Mouse (Mus musculus) limb, embryonic 15.5 days (tissue): ENCODE data around the gene Oas3. TPM values are rescaled to one million over a fixed set of nuclear protein-coding genes. Genes with fewer than 3 reads are reported as not detected.

Source experiments
- ATAC-seq: fragments of 200-750 bp; cut with Nextera tagmentation; 2 replicates; pipeline ENCODE4 v1.8.0; 2017; ENCODE audit warnings: low read depth, moderate TSS enrichment; ENCODE audit not compliant: insufficient number of reproducible peaks, low FRiP score, low TSS enrichment
- H3K27ac ChIP-seq: fragments of 300-500 bp; sonication (generic); 2 replicates; pipeline ENCODE4 v1.5.1; 2015; ENCODE audit warnings: moderate library complexity, mild to moderate bottlenecking, inconsistent platforms
- H3K27me3 ChIP-seq: fragments of 300-500 bp; sonication (generic); 2 replicates; pipeline ENCODE4 v1.6.1; 2015; ENCODE audit warnings: inconsistent platforms
- H3K36me3 ChIP-seq: fragments of 300-500 bp; sonication (generic); 2 replicates; pipeline ENCODE4 v1.6.1; 2015; ENCODE audit warnings: inconsistent platforms
- H3K4me1 ChIP-seq: fragments of 300-500 bp; sonication (generic); 2 replicates; pipeline ENCODE4 v1.6.1; 2015; ENCODE audit warnings: inconsistent platforms
- H3K4me2 ChIP-seq: fragments of 300-500 bp; sonication (generic); 2 replicates; pipeline ENCODE4 v1.6.1; 2015; ENCODE audit warnings: mild to moderate bottlenecking, inconsistent platforms
- H3K4me3 ChIP-seq: fragments of 300-500 bp; sonication (generic); 2 replicates; pipeline ENCODE4 v1.5.1; 2015; ENCODE audit warnings: mild to moderate bottlenecking, inconsistent platforms
- H3K9ac ChIP-seq: fragments of 300-500 bp; sonication (generic); 2 replicates; pipeline ENCODE4 v1.6.1; 2015; ENCODE audit warnings: inconsistent platforms
- H3K9me3 ChIP-seq: fragments of 300-500 bp; sonication (generic); 2 replicates; pipeline ENCODE4 v1.6.1; 2016; ENCODE audit warnings: inconsistent platforms
- WGBS: fragments of 180-500 bp; shearing (Covaris S2); methylation state at CpG from one replicate; pipeline ENCODE4 v1.1.7; 2015; 5-methylcytosine and 5-hydroxymethylcytosine counted together
- polyA plus RNA-seq: library from polyadenylated mRNA; unstranded; fragments of >200 nt; fragmentation: Nextera tagmentation; extraction: Ambion mirVana; gene quantifications from 2 replicates; pipeline ENCODE4 v1.2.1, GENCODE M21; 2015

Gene Oas3
- polyA plus RNA-seq, 1 experiment from 2014 or later, result 0.18 TPM

DNA sequence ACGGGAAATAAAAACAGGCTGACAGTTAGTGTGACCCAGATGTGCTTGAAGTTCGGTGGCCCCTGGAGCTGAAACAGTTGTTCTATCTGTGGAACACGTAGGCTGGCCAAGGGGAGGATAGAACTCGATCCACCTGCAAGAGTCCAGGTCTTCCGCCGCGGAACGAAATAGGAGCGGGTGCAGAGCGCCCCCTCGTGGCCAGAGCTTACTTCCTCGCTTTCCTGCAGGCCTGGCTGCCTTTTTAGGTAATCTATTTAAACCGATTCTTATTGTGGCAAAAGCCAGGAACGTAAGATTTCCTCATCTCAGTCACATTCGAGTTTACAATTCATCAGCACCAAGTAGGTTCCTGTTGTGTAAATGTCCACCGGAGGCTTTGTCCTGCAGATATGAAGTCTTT lies 63.1 kb downstream of the Oas3 start:
- Histone ChIP-seq H3K9me3 (no peaks in the 10 kb centered on the region), H3K4me2 (no peak overlapping the region), H3K27ac (no peak overlapping the region), H3K4me3 (no peak overlapping the region), H3K4me1 (peaks cover 23% of the 10 kb centered on the region), H3K27me3 (peaks cover 65% of the 10 kb centered on the region), H3K9ac (no peak overlapping the region), H3K36me3 (no peaks in the 10 kb centered on the region)
- ATAC-seq, result no peak
- 4% methylated on average over 16 of the region's 16 CpGs for WGBS

DNA sequence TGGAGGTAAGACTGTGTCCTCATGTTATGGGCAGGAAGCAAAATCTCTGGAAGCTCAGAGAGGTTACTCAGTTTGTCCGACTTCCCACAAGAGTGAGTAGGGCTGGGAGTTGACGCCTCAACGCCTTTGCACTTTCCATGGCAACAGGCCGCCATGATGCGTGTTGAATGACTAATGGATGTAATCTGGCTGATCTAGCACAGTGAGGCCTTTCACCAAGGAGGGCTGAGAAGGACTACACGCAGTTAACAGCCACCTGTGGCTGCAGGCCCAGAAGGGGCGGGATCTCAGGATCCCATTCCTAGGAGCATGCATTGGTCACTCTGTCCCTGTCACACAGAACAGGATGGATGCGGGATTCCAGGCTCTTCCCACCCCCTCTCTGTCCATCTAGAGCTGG lies 64.7 kb downstream of the Oas3 start:
- no peaks in the 10 kb centered on the region for H3K36me3 ChIP-seq
- H3K4me2 ChIP-seq, result no peak overlapping the region
- H3K4me3 ChIP-seq, result no peak overlapping the region
- WGBS, result 68% methylated on average over 8 of the region's 8 CpGs
- H3K27me3 ChIP-seq, result peaks cover 79% of the 10 kb centered on the region
- ATAC-seq, result no peak
- no peak overlapping the region for H3K27ac ChIP-seq
- no peak overlapping the region for H3K9ac ChIP-seq
- no peaks in the 10 kb centered on the region for H3K9me3 ChIP-seq
- H3K4me1 ChIP-seq, result peaks cover 25% of the 10 kb centered on the region

DNA sequence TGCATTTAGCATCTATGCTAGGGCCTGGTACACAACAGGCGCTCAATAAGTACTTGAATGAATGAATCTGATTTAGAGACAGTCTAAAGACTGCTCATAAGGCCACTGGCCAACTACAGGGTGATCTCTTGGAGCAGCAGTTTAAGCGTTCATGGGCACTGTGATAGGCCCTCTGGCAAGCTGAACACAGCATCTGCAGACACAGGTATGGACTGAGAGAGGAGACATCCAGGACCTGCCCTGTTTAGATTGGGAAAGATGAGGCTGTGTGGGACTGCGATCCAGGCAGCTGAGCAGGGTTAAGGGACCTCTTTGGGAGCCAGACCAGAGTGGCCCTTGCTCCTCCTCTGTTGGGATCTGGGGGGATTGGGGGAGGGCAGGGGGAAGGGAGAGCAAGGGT lies 65.6 kb downstream of the Oas3 start, which contains the start of gene Dtx1:
Gene Dtx1, minus strand, starts transcription at position 101 of the 400 bp plus-strand sequence.
- Histone ChIP-seq H3K9ac (peak within 1 kb of the TSS; percentile 14; the same call in 1 of the 2 replicates), H3K4me1 (peaks cover 30% of the 10 kb centered on the region), H3K27ac (no peak within 1 kb of the TSS), H3K4me2 (peak within 1 kb of the TSS; percentile 90), H3K4me3 (peak within 1 kb of the TSS; percentile 45), H3K27me3 (peaks cover 84% of the 10 kb centered on the region), H3K9me3 (no peaks in the 10 kb centered on the region), H3K36me3 (no peaks in the 10 kb centered on the region)
- no peak for ATAC-seq
- 24% methylated on average over 3 of the region's 3 CpGs for WGBS

GRCm38 (mm10) chr5:120711416-120711815 lies 66.0 kb downstream of the Oas3 start:
- Histone ChIP-seq H3K4me2 (peak overlapping the region; percentile 90), H3K27me3 (peaks cover 84% of the 10 kb centered on the region), H3K27ac (no peak overlapping the region), H3K4me3 (peak overlapping the region; percentile 45), H3K4me1 (peaks cover 34% of the 10 kb centered on the region), H3K9ac (peak overlapping the region; percentile 14; the same call in 1 of the 2 replicates), H3K9me3 (no peaks in the 10 kb centered on the region), H3K36me3 (no peaks in the 10 kb centered on the region)
- no peak for ATAC-seq
- under 1% methylated on average over 39 of the region's 43 CpGs for WGBS

- Histone ChIP-seq H3K9ac (peak overlapping the region; percentile 11; the same call in 1 of the 2 replicates), H3K4me3 (peak overlapping the region; percentile 45), H3K36me3 (no peaks in the 10 kb centered on the region), H3K27me3 (peaks cover 82% of the 10 kb centered on the region), H3K27ac (no peak overlapping the region), H3K4me1 (peaks cover 36% of the 10 kb centered on the region), H3K4me2 (peak overlapping the region; percentile 90), H3K9me3 (no peaks in the 10 kb centered on the region)
- no peak for ATAC-seq
- 2% methylated on average over 29 of the region's 34 CpGs for WGBS
Observed at GRCm38 (mm10) chr5:120710826-120711248, 66.6 kb downstream of the Oas3 start.

DNA sequence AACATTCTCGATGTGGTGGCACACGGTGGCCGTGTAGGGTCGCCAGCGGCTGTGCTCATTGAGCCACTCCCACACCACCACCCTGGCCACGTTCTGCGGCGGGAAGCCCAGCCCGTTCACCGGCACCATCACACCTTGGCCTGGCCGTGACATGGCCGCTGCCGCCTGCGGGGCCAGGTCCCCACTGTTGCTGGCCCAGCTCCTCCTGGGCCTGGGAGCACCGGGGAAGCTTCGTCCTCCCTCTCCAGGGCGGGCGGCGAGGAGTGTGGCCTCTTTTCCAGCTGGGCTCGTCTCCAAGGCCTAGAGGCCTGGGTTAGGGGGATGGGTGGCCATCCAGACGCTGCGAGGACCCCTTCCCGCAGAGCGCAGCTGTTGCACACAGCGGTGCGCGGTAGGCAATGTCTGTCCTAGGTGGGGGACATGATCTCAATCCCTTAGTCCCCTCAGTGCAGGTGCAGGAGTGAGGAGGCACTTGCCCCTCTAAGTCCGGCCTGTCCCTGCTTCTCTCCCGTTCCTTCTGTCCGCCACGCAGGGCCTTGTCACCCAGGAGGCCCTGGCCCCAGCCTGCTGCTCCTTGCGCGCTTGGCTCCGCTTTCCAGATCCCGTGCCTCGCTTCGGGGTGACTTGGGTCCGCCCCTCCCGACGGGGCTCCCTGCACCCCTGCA lies 67.2 kb downstream of the Oas3 start:
- no peaks in the 10 kb centered on the region for H3K36me3 ChIP-seq
- H3K9me3 ChIP-seq, result no peaks in the 10 kb centered on the region
- H3K4me1 ChIP-seq, result peaks cover 36% of the 10 kb centered on the region
- peak overlapping the region; percentile 11; the same call in 1 of the 2 replicates for H3K9ac ChIP-seq
- H3K27me3 ChIP-seq, result peaks cover 84% of the 10 kb centered on the region
- peak overlapping the region; percentile 45 for H3K4me3 ChIP-seq
- 3% methylated on average over 40 of the region's 40 CpGs for WGBS
- H3K4me2 ChIP-seq, result peak overlapping the region; percentile 90
- H3K27ac ChIP-seq, result no peak overlapping the region
- ATAC-seq, result no peak

DNA sequence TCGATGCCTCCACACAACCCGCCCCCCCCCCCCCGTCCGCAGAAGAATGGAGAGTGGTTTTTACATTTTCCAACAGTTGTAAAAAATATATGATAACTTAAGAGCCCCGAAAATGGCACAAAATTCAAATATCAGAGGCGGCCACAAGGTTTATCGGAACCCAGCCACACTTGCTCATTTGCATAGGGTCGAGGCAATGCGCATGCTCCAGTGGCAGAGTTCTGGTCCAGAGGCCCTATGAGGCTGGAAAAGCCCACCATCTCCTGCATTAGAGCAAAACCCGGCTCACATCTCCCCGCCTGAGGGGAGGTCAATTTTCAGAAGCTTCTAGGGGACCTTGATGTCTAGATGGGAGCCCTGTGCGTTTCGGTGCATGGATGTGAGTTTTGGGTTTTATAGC lies 70.5 kb downstream of the Oas3 start:
- no peaks in the 10 kb centered on the region for H3K9me3 ChIP-seq
- H3K4me2 ChIP-seq, result peak overlapping the region; percentile 14; the same call in 1 of the 2 replicates
- peaks cover 69% of the 10 kb centered on the region for H3K27me3 ChIP-seq
- 49% methylated on average over 12 of the region's 13 CpGs for WGBS
- no peak for ATAC-seq
- H3K4me3 ChIP-seq, result no peak overlapping the region
- no peaks in the 10 kb centered on the region for H3K36me3 ChIP-seq
- peaks cover 36% of the 10 kb centered on the region for H3K4me1 ChIP-seq
- no peak overlapping the region for H3K9ac ChIP-seq
- no peak overlapping the region for H3K27ac ChIP-seq

- Histone ChIP-seq H3K9me3 (no peaks in the 10 kb centered on the region), H3K27me3 (peaks cover 65% of the 10 kb centered on the region), H3K36me3 (no peaks in the 10 kb centered on the region), H3K4me3 (no peak overlapping the region), H3K27ac (no peak overlapping the region), H3K4me1 (peaks cover 35% of the 10 kb centered on the region), H3K9ac (no peak overlapping the region), H3K4me2 (peak overlapping the region; percentile 14; the same call in 1 of the 2 replicates)
- 9% methylated on average over 16 of the region's 16 CpGs for WGBS
- ATAC-seq, result no peak
Observed at GRCm38 (mm10) chr5:120706541-120706940, 70.9 kb downstream of the Oas3 start.

- no peak overlapping the region for H3K4me3 ChIP-seq
- H3K36me3 ChIP-seq, result no peaks in the 10 kb centered on the region
- ATAC-seq, result no peak
- WGBS, result 39% methylated on average over 6 of the region's 6 CpGs
- H3K27me3 ChIP-seq, result peaks cover 60% of the 10 kb centered on the region
- no peak overlapping the region for H3K27ac ChIP-seq
- no peak overlapping the region for H3K4me2 ChIP-seq
- H3K9me3 ChIP-seq, result no peaks in the 10 kb centered on the region
- H3K4me1 ChIP-seq, result peaks cover 14% of the 10 kb centered on the region
- H3K9ac ChIP-seq, result no peak overlapping the region
Observed at GRCm38 (mm10) chr5:120704421-120704820, 73.0 kb downstream of the Oas3 start.

DNA sequence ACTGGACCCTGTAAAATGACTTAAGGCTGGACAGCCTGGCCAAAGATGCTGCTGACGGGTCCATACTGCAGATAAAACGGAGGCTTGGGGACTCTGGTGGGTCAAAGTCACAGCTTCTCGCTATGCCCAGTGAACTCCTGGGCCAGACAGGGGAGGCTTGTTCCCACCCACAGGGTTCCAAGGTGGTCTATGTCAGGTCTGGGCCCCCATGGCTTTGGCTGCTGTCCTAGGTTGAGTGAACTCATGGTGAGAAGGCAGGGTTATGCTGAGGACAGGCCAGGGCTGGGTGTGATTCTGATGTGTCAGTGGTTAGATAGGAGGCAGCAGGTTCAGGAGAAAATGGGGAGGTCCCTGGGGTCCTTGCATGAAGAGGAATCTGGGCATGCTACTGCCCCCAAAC lies 73.8 kb downstream of the Oas3 start:
- H3K27ac ChIP-seq, result no peak overlapping the region
- no peaks in the 10 kb centered on the region for H3K9me3 ChIP-seq
- H3K27me3 ChIP-seq, result peaks cover 60% of the 10 kb centered on the region
- WGBS, result 72% methylated on average over 3 of the region's 3 CpGs
- no peaks in the 10 kb centered on the region for H3K36me3 ChIP-seq
- peaks cover 17% of the 10 kb centered on the region for H3K4me1 ChIP-seq
- H3K4me2 ChIP-seq, result no peak overlapping the region
- ATAC-seq, result no peak
- no peak overlapping the region for H3K4me3 ChIP-seq
- no peak overlapping the region for H3K9ac ChIP-seq
